Mouse (Mus musculus) erythroblast, embryonic 14.5 days (primary cell): ENCODE measurements at regions not wholly inside any gene's neighbourhood (a gene's known extent, or its start where the extent isn't known, plus 50 kb on each side); places are given as distances from the start of the nearest gene placed in this dataset.

Experiments
- GATA1 ChIP-seq: IDR thresholded peaks from 2 replicates; pipeline ENCODE4 v1.6.1; 2012; ENCODE audit warnings: low read length, inconsistent platforms, mixed read lengths
- TAL1 ChIP-seq: IDR thresholded peaks from 3 replicates; pipeline ENCODE4 v1.6.1; 2012; ENCODE audit warnings: low read length, inconsistent platforms, mixed read lengths

DNA sequence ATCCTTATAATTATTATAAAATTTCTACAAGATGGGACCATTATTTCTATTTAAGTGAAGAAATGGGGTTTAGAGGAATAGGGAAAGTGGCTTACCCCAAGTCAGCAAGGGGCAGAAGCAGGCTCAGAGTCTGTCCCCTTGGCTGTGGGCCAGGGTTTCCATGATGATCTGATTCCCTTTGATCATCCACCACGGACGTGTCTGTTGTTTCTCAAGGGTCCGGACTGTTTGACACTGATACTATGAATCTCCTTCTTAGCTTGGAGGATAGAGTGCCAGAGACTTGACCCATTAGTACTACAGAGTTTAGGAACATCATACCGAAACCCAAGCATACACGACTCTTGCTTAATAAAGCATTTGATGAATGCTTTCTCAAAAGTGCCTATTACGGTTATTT, 172.9 kb downstream of the Papss1 start:
- TF ChIP-seq GATA1, result no peak
- no peak for TF ChIP-seq TAL1
